Mouse (Mus musculus): ENCODE results near the gene Med13l.

DNA sequence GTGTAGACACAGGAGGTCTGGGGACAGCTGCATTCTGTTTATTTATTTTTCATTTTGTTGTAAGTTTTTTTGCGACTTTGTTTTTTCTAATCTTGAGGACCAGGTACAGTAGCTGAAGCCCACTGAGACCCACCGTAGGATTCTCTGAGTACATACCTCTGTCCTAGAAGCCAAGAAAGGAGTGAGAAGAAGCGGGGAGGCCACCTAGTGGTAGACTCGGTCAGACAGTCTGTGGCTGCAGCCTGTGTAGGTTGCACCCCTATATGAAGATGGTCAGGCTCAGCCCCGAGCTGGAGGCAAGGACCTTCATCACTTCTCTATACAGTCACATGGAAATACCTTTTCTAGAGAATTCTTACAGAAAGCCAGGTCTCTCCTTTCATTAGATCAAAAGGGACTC is 202.9 kb downstream of the Med13l start:
- TF ChIP-seq GATA1 (IDR thresholded peaks at IDR 0.05; ENCODE audit: borderline replicate concordance, low read length) = no peak
- no peak for TF ChIP-seq FLI1 (IDR thresholded peaks at IDR 0.05; ENCODE audit: low read length)
